Mouse (Mus musculus) urinary bladder, postnatal 14 days (tissue): ENCODE measurements at regions not wholly inside any gene's neighbourhood (a gene's known extent, or its start where the extent isn't known, plus 50 kb on each side); places are given as distances from the start of the nearest gene placed in this dataset.

Experiments
- DNase-seq: peaks from one replicate; pipeline ENCODE4 v3.0.0; 2021; ENCODE audit warnings: low spot score

DNA sequence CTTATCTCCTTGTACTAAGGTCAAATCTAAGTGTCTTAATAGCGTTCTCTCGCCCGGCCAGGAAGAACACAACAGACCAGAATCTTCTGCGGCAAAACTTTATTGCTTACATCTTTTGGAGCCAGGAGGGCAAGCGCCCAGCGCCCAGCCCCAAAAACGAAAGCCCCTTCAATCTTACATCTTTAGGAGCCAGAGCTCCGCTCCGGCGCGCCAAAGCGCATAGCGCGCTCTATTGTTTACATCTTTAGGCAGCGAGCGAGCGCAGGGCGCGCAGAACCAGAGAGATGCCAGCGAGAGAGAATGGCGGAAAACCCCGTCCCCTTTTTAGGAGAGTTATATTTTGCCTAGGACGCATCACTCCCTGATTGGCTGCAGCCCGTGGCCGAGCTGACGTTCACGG, 373.2 kb upstream of the Gm21477 start:
- peak; percentile 1 for DNase-seq
